Mouse (Mus musculus): Measurements from ENCODE around the gene Cuta.

Gene Cuta

DNA sequence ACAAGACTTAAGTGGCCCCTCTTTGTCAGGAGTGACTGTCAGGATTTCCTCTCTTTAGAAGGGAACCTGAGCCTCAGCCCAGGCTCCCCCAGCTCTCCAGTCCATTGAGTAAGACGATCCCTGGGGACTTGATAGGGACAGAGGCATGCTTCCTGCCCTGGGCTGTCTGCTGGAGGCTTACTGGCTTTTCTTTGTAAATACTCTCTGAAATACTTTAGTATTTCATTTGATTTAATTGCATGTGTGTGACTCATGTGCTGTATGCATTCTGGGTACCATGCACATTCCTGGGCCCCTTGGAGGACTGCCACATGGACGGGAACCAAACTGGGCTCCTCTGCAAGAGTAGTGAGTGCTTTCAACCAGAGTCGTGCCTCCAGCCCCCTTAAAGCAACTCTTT lies 51.4 kb downstream of the Cuta start:
- no peak for DNase-seq (ENCODE audit: low spot score)

DNA sequence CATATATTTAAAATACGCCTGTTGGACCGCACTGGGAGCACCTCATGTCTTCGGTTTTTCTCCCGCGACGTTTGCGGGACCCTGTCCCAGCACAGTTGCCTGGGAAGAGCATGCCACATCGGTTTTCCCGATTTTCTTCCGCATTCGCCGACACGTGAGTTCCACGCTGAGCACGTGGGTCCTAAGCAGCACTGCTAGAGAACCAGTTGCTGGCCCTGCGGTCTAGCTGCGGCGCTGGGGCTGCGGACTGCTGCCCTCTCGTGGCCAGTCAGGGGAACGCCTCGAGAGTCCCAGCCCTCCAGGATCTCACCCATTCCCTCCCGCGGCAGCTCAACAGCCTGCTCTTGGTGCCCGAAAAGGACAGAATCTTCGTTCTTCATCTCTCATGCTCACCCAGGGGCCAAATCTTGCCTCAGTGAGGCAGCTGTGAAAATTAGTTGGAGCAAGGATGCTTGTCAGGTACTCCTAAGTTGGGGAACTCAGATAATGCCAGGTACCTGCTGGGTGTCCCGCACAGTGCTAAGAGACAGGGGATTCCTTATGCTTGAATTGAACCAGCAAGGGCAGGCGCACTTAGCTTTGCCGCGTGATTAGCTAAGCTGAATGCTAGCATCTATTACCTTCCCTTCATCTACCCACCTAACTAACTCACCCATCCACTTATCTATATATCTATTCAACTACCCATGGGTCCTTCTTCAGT lies 53.2 kb downstream of the Cuta start:
- peak; percentile 92 for DNase-seq (ENCODE audit: low spot score)

DNA sequence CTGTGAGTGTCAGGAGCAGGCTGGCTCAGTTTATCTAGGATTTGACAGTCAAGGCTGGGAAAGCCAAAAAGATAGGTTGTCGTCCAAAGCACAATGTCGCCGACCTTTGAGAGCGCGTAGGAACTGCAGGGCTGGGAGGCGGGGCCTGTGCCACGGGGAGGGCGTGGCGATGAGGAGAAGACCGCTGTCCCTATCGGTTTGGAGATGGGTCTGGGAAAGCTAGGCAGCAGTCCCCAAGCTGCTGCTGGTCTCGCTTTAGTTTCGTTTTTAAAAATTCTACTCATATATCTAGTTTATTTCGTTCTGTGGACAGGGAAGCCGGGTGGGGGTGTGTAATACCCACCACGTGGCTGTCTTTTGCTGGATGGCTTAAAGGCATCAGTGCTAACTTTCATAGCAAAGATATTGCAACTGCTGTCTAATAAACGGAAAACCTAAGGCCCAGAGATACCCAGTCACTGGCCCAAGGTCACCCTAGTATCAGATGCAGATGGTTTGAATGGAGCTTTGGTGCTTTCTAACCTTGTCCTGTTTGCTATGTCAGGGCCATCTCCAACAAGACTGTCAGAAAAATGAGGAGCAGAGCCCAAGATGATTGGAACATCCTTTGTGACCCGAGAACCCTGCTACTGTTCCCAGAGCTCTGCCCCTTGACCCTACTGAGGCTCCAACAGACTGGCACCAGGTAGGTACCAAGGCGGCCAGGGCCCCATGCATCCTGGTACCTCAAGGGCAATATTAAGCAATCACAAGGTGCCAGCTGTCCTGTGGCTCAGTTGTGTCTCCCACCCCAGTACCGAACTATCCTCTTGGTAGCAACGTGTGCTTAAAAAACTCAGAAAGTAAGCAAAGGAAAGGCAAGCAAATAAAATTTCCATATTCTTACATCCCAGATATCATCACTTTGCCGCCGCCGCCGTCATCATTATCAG lies 54.1 kb downstream of the Cuta start:
- peak; percentile 92 for DNase-seq (ENCODE audit: low spot score)

All from testis, postnatal 10 days (tissue).